Mouse (Mus musculus) NIH3T3 (cell line): Measurements from ENCODE around the gene Tm9sf1.
A peak's percentile ranks its signal among the peaks of the same experiment; 100 is the strongest.

Source experiments
- DNase-seq: peaks from one replicate; pipeline ENCODE4 v3.0.0-alpha.2; 2012; ENCODE audit warnings: low read depth

The Tm9sf1 gene

GRCm38 (mm10) chr14:55643060-55643907, at the start of gene Tm9sf1:
Tm9sf1 (minus strand) TSS chr14:55643806.
- DNase-seq: peak; percentile 85

GRCm38 (mm10) chr14:55689433-55689832, 45.8 kb upstream of the Tm9sf1 start:
- no peak for DNase-seq

DNA sequence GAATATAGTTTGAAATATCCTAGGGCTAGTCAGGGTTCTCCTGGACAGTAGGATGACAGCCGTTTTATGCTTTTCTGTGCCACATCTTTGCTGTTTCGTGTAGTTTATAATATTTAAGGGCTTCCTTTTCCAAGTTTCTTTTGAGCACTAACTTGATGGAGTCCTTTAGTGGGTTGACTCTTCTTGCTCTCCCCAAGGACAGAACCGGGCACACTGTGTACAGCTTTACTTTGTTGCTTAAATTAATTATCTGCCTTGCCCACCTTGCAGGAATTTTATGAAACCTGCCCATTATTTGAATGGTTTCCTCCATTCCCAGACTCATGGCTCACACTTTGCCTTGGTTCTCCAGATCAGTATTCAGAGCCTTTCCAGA, 38.5 kb upstream of the Tm9sf1 start:
- DNase-seq: no peak

DNA sequence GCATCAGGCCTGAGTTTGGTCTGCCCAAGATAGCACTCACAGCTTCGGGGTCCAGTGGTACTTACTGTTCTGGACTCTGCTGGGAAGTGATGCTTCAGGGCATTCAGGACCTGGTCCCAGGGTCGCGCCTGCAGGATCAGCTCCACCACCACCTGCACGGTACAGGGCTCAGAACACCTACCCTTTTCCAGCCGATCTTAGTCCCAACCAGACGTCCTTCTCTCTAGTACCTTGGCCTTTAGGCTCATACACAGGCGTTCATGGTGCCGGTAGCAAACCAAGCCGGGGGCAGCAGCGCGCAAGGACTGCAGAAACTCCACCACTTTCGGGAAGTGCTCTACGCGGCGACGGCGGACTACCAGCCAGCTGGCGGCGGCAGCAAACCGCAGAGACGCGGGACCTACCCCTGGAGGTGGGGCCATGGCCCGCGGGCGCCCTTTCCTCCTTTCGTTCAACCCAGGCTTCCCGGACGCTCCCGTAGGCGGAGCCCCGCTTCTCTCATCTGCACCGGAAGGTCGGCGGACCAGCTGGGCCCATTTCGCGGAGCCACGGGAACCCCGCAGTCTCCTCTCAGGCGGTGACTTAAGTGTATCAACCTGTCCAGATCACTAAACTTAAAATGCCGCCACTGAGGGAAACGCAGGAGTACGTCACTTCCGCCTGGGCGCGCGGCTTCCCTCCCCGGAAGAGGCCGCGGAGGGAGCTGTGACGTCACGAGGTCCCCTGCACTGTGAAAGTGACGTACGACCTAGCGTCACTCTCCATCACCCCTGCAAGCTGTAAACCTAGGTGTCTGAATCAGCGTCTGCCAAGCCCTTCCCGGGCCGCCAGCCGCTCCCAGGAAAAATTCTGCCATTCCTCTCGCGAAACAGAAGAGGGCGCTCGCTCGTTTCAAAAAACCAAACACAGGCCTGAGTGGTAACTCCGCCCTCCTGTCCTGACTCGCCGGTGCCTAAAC, 37.8 kb upstream of the Tm9sf1 start, which contains the start of gene Tinf2:
TSS of gene Tinf2 (minus strand) at position 661 of the 958 bp plus-strand sequence.
- DNase-seq: peak; percentile 97

- DNase-seq: no peak
Observed at GRCm38 (mm10) chr14:55677615-55678014, 34.0 kb upstream of the Tm9sf1 start.

DNA sequence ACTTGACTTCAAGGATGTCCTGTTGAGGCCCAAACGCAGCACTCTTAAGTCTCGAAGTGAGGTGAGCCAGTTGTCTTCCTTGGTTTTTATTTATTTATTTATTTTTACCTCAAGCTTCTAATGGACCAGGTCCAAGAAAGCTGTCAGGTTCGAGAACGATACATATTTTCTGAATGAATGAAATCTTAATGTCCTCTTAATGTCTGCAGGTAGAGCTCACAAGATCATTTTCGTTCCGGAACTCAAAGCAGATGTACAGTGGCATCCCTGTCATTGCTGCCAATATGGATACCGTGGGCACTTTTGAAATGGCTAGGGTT, 29.1 kb upstream of the Tm9sf1 start:
- no peak for DNase-seq

DNA sequence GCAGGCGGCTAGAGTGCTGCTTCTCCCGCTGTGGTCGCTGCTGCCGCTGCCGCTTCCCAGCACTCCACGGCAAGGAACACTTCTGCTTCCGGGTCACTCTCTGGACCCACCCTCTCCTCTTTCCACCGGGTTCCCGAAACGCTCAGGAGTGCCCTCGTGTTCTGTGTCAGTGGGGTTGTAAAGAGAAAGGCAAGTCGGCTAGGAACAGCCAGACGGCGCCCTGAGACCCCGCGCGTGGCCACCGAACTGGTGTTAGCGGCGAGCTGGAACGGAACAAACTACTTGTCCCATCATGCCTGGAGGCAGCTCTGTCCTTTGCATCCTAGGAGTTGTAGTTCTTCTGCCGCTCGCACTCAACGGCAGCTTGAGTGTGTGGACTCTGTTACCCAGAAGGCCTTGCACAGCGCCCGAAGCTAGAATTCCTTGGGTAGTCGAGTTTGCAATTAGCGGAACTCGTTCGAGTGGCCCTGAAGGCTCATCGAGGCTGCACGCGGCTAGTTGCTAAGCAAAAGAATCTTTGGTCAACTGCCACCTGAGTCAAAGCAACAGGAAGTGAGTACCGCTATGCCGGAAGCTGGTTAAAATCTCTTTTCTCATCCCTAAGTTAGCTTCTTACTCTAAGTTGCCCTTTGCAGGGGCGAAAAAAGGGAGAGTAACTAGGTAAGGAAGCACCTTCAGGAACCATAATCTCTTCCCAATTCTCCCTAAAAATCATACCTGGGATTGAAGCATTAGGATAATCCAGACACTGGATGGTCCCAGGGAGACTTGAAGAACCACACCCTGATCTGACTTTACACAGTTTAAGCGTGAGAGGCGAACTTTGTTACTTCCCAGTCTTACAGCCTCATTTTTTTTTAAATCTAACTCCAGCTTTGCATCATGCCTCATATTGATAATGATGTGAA, 28.5 kb upstream of the Tm9sf1 start, which contains the start of the genes Gmpr2 and Nedd8:
TSS of gene Gmpr2 (plus strand) at position 109 of the 908 bp plus-strand sequence.
TSS of gene Nedd8 (minus strand) at position 292 of the 908 bp plus-strand sequence.
- DNase-seq: peak; percentile 94

DNA sequence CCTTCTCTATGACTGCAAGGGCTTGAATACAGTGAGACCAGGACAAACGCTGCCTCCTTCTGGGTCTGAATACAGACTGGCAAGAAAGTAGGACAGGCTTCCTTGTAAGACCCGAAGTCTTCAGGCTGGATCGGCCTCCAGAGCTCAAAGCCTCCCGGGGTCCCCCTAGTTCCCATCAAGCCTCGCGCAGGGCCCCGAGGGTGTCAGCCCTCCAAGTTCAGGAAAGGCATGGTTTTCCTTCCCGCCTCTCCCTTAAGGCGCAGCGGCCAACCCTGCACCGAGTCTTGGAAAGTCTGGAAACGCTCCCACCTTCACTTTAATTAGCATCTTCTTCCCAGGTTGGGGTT, 27.9 kb upstream of the Tm9sf1 start:
- DNase-seq: no peak

DNA sequence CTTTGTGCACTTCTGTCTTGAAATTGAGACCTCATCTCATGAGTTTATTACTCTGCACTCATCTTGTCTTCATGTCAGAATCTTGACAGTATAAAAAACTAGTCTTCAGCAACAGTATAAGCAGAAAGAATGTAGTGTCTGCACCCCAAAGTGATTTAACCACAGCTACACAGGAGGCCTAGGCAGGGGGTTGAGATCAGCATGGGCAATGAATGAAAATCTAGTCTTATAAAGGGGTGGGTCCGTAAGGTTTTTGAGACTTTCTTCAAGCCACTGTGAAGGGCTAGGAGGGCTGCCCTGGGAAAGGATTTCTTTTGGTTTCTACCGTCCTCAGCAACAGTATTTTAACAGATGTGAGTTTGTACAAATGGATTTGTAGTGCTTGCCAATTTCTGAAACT, 17.0 kb upstream of the Tm9sf1 start:
- DNase-seq: no peak

DNA sequence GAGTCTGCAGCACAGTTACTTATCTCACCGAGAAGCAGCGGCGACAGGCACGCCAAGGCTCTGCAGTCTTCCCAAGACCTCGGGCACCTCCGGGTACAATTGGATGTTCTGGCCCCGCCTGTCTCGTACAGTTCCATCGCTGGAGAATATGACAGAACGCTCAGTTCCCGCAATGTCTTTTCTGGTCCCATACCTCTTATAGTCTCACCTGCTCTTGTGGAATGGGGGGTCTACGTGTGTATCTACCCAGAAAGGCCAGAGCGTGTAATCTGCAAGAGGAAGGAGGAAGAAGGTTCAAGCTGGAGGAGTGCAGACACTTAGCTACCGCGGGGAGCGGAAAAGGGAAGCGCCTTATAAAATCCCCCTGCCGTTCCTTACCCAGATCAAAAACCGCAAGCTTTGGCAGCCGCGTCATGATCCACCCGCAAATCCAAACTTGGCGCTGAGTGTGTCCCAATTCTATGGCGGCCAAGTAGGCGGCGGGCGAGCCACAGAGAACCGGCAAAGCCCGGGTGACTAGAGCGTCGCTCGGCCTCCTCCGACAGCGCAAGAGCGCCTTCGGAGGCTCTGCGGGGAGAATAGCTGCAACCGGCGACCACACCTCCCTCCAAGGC, 16.5 kb upstream of the Tm9sf1 start, which contains the start of gene Mdp1:
TSS of gene Mdp1 (minus strand) at position 549 of the 614 bp plus-strand sequence.
- peak; percentile 92 for DNase-seq

DNA sequence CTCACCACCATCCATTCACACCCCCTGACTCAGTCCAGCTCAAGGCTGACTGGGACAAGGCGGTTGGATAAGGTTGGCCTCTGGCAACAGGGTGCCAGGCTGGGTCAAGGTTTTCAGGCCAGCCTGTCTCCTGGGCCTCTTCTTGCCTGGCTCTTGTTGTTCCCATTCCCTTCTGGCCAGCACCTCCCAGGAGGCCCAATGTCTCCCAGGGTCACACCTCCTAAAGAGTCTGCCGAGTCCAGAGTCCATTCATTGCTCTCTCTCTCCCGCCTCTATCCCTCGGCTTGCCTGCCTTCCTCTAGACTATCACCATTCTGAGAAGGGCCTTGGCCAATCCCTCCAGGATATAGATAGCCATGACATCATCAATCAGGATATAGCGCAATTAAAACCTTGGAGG, 14.4 kb upstream of the Tm9sf1 start:
- no peak for DNase-seq

DNA sequence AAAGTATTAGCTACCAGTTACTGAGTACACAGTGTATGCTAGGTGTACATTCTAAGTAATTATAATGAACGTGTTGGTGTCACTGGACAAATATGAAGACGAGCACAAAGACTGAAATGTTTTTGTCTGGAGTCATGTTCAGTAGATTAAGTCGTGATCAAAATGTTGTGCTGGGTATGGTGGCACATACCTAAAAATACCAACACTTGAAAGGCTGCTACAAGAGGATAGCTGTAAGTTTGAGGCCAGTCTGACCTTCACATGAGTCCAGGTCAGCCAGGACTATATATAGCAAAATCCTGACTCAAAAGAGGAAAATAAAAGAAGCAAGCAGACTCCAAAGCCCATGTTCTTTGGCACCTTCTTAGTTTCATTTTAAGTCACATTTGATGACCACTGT, 13.3 kb upstream of the Tm9sf1 start:
- DNase-seq: no peak

DNA sequence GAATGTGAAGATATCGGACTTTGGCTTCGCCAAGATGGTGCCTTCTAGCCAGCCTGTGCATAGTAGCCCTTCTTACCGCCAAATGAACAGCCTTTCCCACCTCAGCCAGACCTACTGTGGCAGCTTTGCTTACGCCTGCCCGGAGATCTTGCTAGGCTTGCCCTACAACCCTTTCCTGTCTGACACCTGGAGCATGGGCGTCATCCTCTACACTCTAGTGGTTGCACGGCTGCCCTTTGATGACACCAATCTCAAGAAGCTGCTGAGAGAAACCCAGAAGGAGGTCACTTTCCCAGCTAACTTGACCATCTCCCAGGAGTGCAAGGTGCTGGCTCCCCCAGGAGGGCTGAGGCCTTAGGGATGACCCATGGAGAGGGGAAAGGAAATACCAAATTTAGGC, 7.9 kb upstream of the Tm9sf1 start:
- DNase-seq: no peak

GRCm38 (mm10) chr14:55649884-55650283, 6.3 kb upstream of the Tm9sf1 start, which contains the start of gene Tssk4:
Tssk4 (plus strand) TSS chr14:55650184.
- no peak for DNase-seq

GRCm38 (mm10) chr14:55644261-55644888, 769 bp upstream of the Tm9sf1 start:
- DNase-seq: peak; percentile 23

GRCm38 (mm10) chr14:55642679-55643059, 937 bp downstream of the Tm9sf1 start:
- no peak for DNase-seq

- no peak for DNase-seq
Observed at GRCm38 (mm10) chr14:55641291-55641690, 2.3 kb downstream of the Tm9sf1 start.

- DNase-seq: no peak
Observed at GRCm38 (mm10) chr14:55640816-55641215, 2.8 kb downstream of the Tm9sf1 start.

DNA sequence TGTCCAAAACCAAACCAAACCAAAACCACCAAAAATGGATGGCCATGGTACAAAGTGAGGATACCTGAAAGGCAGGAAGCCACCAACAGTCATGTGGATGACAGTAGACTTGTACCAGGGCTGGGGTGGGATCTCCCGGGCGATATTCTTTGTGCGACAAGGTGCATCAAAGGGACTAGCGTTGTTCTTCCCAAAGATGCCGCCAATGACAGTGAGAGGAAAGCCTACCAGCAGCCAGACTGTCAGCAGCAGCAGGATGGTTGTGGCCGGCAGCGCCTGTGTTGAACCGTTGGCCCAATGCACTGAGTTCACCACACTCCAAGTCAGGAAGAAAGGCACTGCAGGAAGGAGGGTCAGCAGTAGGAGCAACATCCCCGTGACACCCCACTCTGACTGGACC, 5.8 kb downstream of the Tm9sf1 start, which contains the start of gene Gm49378:
TSS of gene Gm49378 (minus strand) at position 101 of the 400 bp plus-strand sequence.
- no peak for DNase-seq

GRCm38 (mm10) chr14:55635523-55636007, 8.0 kb downstream of the Tm9sf1 start, which contains the start of gene Ipo4:
Ipo4 (minus strand) TSS chr14:55635957.
- peak; percentile 90 for DNase-seq
